Mouse (Mus musculus) kidney, postnatal 0 days (tissue): Measurements from ENCODE around the gene Ngf. TPM values are rescaled to one million over a fixed set of nuclear protein-coding genes. Genes with fewer than 3 reads are reported as not detected.

Experiments used
- ATAC-seq: fragments of 200-750 bp; cut with Nextera tagmentation; replicated peaks from 2 replicates; pipeline ENCODE4 v1.8.0; 2017; ENCODE audit warnings: low read depth, moderate number of reproducible peaks, moderate TSS enrichment, moderate library complexity; ENCODE audit not compliant: low FRiP score
- DNase-seq: peaks from one replicate; pipeline ENCODE4 v3.0.0-alpha.2; 2016; ENCODE audit warnings: low spot score
- H3K27ac ChIP-seq: fragments of 300-500 bp; sonication (generic); 2 replicates; pipeline ENCODE4 v1.5.1; 2014; ENCODE audit warnings: mild to moderate bottlenecking
- H3K27me3 ChIP-seq: fragments of 300-500 bp; sonication (generic); 2 replicates; pipeline ENCODE4 v1.6.1; 2014; ENCODE audit warnings: low read length, mixed read lengths; ENCODE audit not compliant: insufficient read depth
- H3K36me3 ChIP-seq: fragments of 300-500 bp; sonication (generic); 2 replicates; pipeline ENCODE4 v1.6.1; 2014; ENCODE audit warnings: low read length, mixed read lengths; ENCODE audit not compliant: insufficient read depth
- H3K4me1 ChIP-seq: fragments of 300-500 bp; sonication (generic); replicated peaks from 2 replicates; pipeline ENCODE4 v1.6.1; 2014; ENCODE audit warnings: antibody characterized with exemption, low read length, mixed read lengths; ENCODE audit not compliant: insufficient read depth
- H3K4me2 ChIP-seq: fragments of 300-500 bp; sonication (generic); 2 replicates; pipeline ENCODE4 v1.6.1; 2014; ENCODE audit warnings: mild to moderate bottlenecking, low read length, moderate library complexity, mixed read lengths
- H3K4me3 ChIP-seq: fragments of 300-500 bp; sonication (generic); replicated peaks from 2 replicates; pipeline ENCODE4 v1.5.1; 2014; ENCODE audit warnings: low read depth, low read length
- H3K9ac ChIP-seq: fragments of 300-500 bp; sonication (generic); 2 replicates; pipeline ENCODE4 v1.6.1; 2014; ENCODE audit warnings: low read depth, low read length
- H3K9me3 ChIP-seq: fragments of 300-500 bp; sonication (generic); replicated peaks from 2 replicates; pipeline ENCODE4 v1.6.1; 2016; ENCODE audit warnings: low read length, inconsistent platforms, mixed read lengths
- CTCF ChIP-seq: IDR thresholded peaks from 2 replicates; pipeline ENCODE4 v1.5.1; 2016; ENCODE audit warnings: antibody characterized with exemption, low read depth, mild to moderate bottlenecking, moderate library complexity
- WGBS: fragments of 180-500 bp; shearing (Covaris S2); extraction: QIAGEN DNeasy Blood & Tissue Kit; methylation state at CpG from one replicate; pipeline ENCODE4 v1.1.7; 2014; 5-methylcytosine and 5-hydroxymethylcytosine counted together
- polyA plus RNA-seq: library from polyadenylated mRNA; unstranded; fragments of >200 nt; fragmentation: Nextera tagmentation; extraction: Ambion mirVana; gene quantifications from 2 replicates; pipeline ENCODE4 v1.2.1, GENCODE M21; 2015

The Ngf gene
- polyA plus RNA-seq, 1 experiment from 2014 or later: 3.0 TPM

- no peaks in the 10 kb centered on the region for H3K4me1 ChIP-seq
- ATAC-seq: no peak
- H3K4me3 ChIP-seq: no peak overlapping the region
- WGBS: 81% methylated on average over 4 of the region's 4 CpGs
- H3K27me3 ChIP-seq: no peaks in the 10 kb centered on the region
- no peak overlapping the region for H3K9ac ChIP-seq
- TF ChIP-seq CTCF: no peak
- H3K36me3 ChIP-seq: no peaks in the 10 kb centered on the region
- no peak for DNase-seq
- no peak overlapping the region for H3K4me2 ChIP-seq
- H3K27ac ChIP-seq: no peak overlapping the region
- no peaks in the 10 kb centered on the region for H3K9me3 ChIP-seq
Measured at GRCm38 (mm10) chr3:102501186-102501585, 31.5 kb downstream of the Ngf start.

- ATAC-seq: no peak
- no peak for DNase-seq
- Histone ChIP-seq H3K9me3 (no peaks in the 10 kb centered on the region), H3K9ac (no peak overlapping the region), H3K4me3 (no peak overlapping the region), H3K27me3 (no peaks in the 10 kb centered on the region), H3K4me1 (no peaks in the 10 kb centered on the region), H3K4me2 (no peak overlapping the region), H3K36me3 (no peaks in the 10 kb centered on the region), H3K27ac (no peak overlapping the region)
- no peak for TF ChIP-seq CTCF
- 85% methylated on average over 4 of the region's 4 CpGs for WGBS
Measured at GRCm38 (mm10) chr3:102505129-102505528, 35.4 kb downstream of the Ngf start.

GRCm38 (mm10) chr3:102506061-102506460 lies 36.3 kb downstream of the Ngf start:
- no peak for TF ChIP-seq CTCF
- Histone ChIP-seq H3K4me2 (no peak overlapping the region), H3K36me3 (no peaks in the 10 kb centered on the region), H3K9ac (no peak overlapping the region), H3K27ac (no peak overlapping the region), H3K4me1 (no peaks in the 10 kb centered on the region), H3K4me3 (no peak overlapping the region), H3K27me3 (no peaks in the 10 kb centered on the region), H3K9me3 (no peaks in the 10 kb centered on the region)
- ATAC-seq (no peak), DNase-seq (peak; percentile 9)
- WGBS: 48% methylated on average over 12 of the region's 12 CpGs

GRCm38 (mm10) chr3:102507666-102508260 lies 38.0 kb downstream of the Ngf start:
- DNase-seq (no peak), ATAC-seq (no peak)
- no peaks in the 10 kb centered on the region for H3K4me1 ChIP-seq
- no peaks in the 10 kb centered on the region for H3K9me3 ChIP-seq
- H3K27ac ChIP-seq: no peak overlapping the region
- TF ChIP-seq CTCF: no peak
- no peak overlapping the region for H3K4me3 ChIP-seq
- no peak overlapping the region for H3K4me2 ChIP-seq
- WGBS: 79% methylated on average over 8 of the region's 8 CpGs
- no peak overlapping the region for H3K9ac ChIP-seq
- H3K36me3 ChIP-seq: no peaks in the 10 kb centered on the region
- no peaks in the 10 kb centered on the region for H3K27me3 ChIP-seq

GRCm38 (mm10) chr3:102508455-102508854 lies 38.7 kb downstream of the Ngf start:
- Histone ChIP-seq H3K4me2 (no peak overlapping the region), H3K4me1 (no peaks in the 10 kb centered on the region), H3K27me3 (no peaks in the 10 kb centered on the region), H3K36me3 (no peaks in the 10 kb centered on the region), H3K9me3 (no peaks in the 10 kb centered on the region), H3K9ac (no peak overlapping the region), H3K27ac (no peak overlapping the region), H3K4me3 (no peak overlapping the region)
- DNase-seq (peak; percentile 16), ATAC-seq (no peak)
- TF ChIP-seq CTCF: no peak
- 21% methylated on average over 9 of the region's 9 CpGs for WGBS

GRCm38 (mm10) chr3:102509601-102510000 lies 39.9 kb downstream of the Ngf start:
- Histone ChIP-seq H3K9ac (no peak overlapping the region), H3K27ac (no peak overlapping the region), H3K27me3 (no peaks in the 10 kb centered on the region), H3K9me3 (no peaks in the 10 kb centered on the region), H3K4me2 (no peak overlapping the region), H3K4me1 (no peaks in the 10 kb centered on the region), H3K4me3 (no peak overlapping the region), H3K36me3 (no peaks in the 10 kb centered on the region)
- no peak for TF ChIP-seq CTCF
- WGBS: 75% methylated on average over 3 of the region's 3 CpGs
- ATAC-seq (no peak), DNase-seq (no peak)

GRCm38 (mm10) chr3:102516937-102517336 lies 47.2 kb downstream of the Ngf start:
- whole genome bisulfite sequencing: 76% methylated on average over 4 of the region's 4 CpGs

More at GRCm38 (mm10) chr3:102516937-102517336, 47.2 kb downstream of the Ngf start:
- Histone ChIP-seq H3K9ac (no peak overlapping the region), H3K27ac (no peak overlapping the region), H3K4me3 (no peak overlapping the region), H3K27me3 (no peaks in the 10 kb centered on the region), H3K4me2 (no peak overlapping the region), H3K9me3 (no peaks in the 10 kb centered on the region), H3K36me3 (no peaks in the 10 kb centered on the region), H3K4me1 (no peaks in the 10 kb centered on the region)
- ATAC-seq (no peak), DNase-seq (no peak)
- TF ChIP-seq CTCF: no peak
